Mouse (Mus musculus): ENCODE data around the gene Cadps2. TPM values are rescaled to one million over a fixed set of nuclear protein-coding genes. Genes with fewer than 3 reads are reported as not detected.

The Cadps2 gene
- total RNA-seq, 2 experiments from 2014 or later, result 1.7 to 2.2 TPM

- intact Hi-C loops (cut with DNase I), result no loop called here
- DNase-seq, result no peak
These were observed 579.0 kb downstream of the Cadps2 start for GRCm38 (mm10) chr6:23260016-23260737.

GRCm38 (mm10) chr6:23257981-23258380 lies 581.2 kb downstream of the Cadps2 start:
- no peak for DNase-seq
- intact Hi-C loops (cut with DNase I), result no loop called here

- DNase-seq, result no peak
- intact Hi-C loops (cut with DNase I), result no loop called here
These were observed 584.1 kb downstream of the Cadps2 start for GRCm38 (mm10) chr6:23255161-23255560.

- intact Hi-C loops (cut with DNase I), result no loop called here
- DNase-seq, result no peak
These were observed 584.6 kb downstream of the Cadps2 start for GRCm38 (mm10) chr6:23254644-23255043.

- peak in 1 of 2 experiments; percentile 2 for DNase-seq
- intact Hi-C loops (cut with DNase I), result no loop called here
These were observed 585.6 kb downstream of the Cadps2 start for GRCm38 (mm10) chr6:23253353-23254311.

- DNase-seq, result peak in 1 of 2 experiments; percentile 1
- intact Hi-C loops (cut with DNase I), result no loop called here
These were observed 586.8 kb downstream of the Cadps2 start for GRCm38 (mm10) chr6:23252196-23253135.

GRCm38 (mm10) chr6:23251431-23251830 lies 587.8 kb downstream of the Cadps2 start:
- DNase-seq, result no peak
- intact Hi-C loops (cut with DNase I), result no loop called here

GRCm38 (mm10) chr6:23250288-23250955 lies 588.8 kb downstream of the Cadps2 start:
- intact Hi-C loops (cut with DNase I), result no loop called here
- no peak for DNase-seq

GRCm38 (mm10) chr6:23249616-23250287 lies 589.5 kb downstream of the Cadps2 start:
- intact Hi-C loops (cut with DNase I), result no loop called here
- DNase-seq, result no peak

- intact Hi-C loops (cut with DNase I), result no loop called here
These were observed 590.2 kb downstream of the Cadps2 start for GRCm38 (mm10) chr6:23249053-23249401.

GRCm38 (mm10) chr6:23248313-23249052 lies 590.7 kb downstream of the Cadps2 start, which contains the start of gene Fezf1:
TSS of gene Fezf1 (minus strand) at chr6:23248362.
- no peak for DNase-seq
- intact Hi-C loops (cut with DNase I), result no loop called here

More at GRCm38 (mm10) chr6:23249053-23249401, 590.2 kb downstream of the Cadps2 start:
- DNase-seq, result no peak

- intact Hi-C loops (cut with DNase I), result no loop called here
- DNase-seq, result peak in 1 of 2 experiments; percentile 1
These were observed 591.5 kb downstream of the Cadps2 start for GRCm38 (mm10) chr6:23247512-23248312.

GRCm38 (mm10) chr6:23246790-23247511 lies 592.3 kb downstream of the Cadps2 start:
- intact Hi-C loops (cut with DNase I), result no loop called here
- no peak for DNase-seq

- DNase-seq, result no peak
- intact Hi-C loops (cut with DNase I), result no loop called here
These were observed 593.0 kb downstream of the Cadps2 start for GRCm38 (mm10) chr6:23246061-23246789.

- peak in 1 of 2 experiments; percentile 1 for DNase-seq
- intact Hi-C loops (cut with DNase I), result no loop called here
These were observed 593.6 kb downstream of the Cadps2 start for GRCm38 (mm10) chr6:23245545-23246011.

GRCm38 (mm10) chr6:23245121-23245520 lies 594.1 kb downstream of the Cadps2 start:
- intact Hi-C loops (cut with DNase I), result no loop called here
- DNase-seq, result no peak

Measured in heart, postnatal 14 days (tissue).